In the genomic region with DNA sequence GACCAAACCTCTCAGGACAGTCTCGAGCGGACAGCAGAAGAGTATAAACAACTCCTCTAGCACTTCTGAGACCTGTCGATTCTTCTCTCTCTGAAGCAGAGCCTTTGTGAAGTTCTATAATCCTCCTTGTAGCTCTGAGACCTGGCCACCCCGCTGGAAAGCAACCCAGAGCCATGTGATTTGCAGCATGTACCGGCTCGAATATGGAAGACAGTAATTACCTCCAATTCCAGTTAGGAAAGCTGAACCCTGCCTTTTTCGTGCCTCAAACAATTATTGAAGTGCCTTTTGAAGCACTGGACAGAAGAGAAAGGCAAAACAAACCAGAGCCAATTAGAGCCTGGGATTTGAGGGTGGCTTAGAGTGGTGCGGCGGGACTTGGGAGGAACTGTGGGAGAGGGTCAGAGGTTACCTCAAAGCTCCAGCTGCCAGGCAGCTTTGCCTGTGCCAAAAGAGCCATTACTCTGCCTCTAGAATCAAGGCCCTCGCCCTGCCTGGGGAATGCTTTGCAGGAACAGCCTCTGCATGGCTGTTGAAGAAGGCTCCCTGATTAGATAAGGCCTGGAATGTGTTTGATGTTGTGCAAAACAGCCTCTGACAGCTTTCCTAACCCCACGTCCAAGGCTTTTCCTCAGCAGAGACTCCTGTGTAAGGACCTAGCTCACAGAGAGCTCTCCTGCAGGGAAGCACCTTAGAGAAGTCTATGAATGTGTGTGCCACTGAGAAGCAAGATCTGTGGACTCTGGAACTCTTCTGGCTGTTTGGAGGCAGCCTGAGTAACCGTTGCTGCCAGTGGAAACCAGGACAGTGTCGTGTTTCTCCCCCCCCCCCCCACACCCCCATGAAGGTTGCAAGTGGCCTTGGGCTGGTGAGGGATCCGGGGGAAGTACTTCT, we compare ENCODE assay signal across 9 mouse cellular contexts.
DNase-seq lines count a peak whose midpoint lies in the region; ATAC-seq lines count a peak whose summit lies in the region.
"Had no signal": no experiment of that assay in that cellular context is flagged by ENCODE, and none has a peak within 500 bp of the region (broad histone marks: within the 10 kb centered on the region; RNA-seq: fewer than 3 reads in every experiment).

No protein-coding gene starts in this region.

- peaks cover 11% of the 10 kb centered on the region; the same call in 1 of the 2 replicates for H3K9me3 ChIP-seq in forebrain, embryonic 10.5 days
- no peaks in the 10 kb centered on the region for H3K9me3 ChIP-seq in forebrain, embryonic 16.5 days (ENCODE audit: control insufficient read depth, low read length)
- H3K9me3 ChIP-seq in intestine, embryonic 15.5 days, result no peaks in the 10 kb centered on the region; the same call in 1 of the 2 replicates
- no peaks in the 10 kb centered on the region for H3K9me3 ChIP-seq in liver, embryonic 16.5 days (replicated peaks; ENCODE audit: control insufficient read depth, low read length)
- H3K9me3 ChIP-seq: neural tube, embryonic 12.5 days had no signal

- no peak for ATAC-seq in forebrain, embryonic 16.5 days
- ATAC-seq in intestine, embryonic 15.5 days, result peak; percentile 87
- ATAC-seq in liver, embryonic 16.5 days (ENCODE audit: low read depth), result peak; percentile 30; the same call in 1 of the 2 replicates
- ATAC-seq in cerebellum, adult (ENCODE audit: insufficient number of reproducible peaks, low FRiP score, low TSS enrichment), result no peak

- H3K4me3 ChIP-seq in forebrain, embryonic 10.5 days, result no peak overlapping the region
- H3K4me3 ChIP-seq in forebrain, embryonic 16.5 days (replicated peaks; ENCODE audit: low read length), result no peak overlapping the region
- H3K4me3 ChIP-seq in intestine, embryonic 15.5 days (replicated peaks), result no peak overlapping the region
- H3K4me3 ChIP-seq in liver, embryonic 16.5 days (ENCODE audit: low read depth, low read length), result no peak overlapping the region
- H3K4me3 ChIP-seq: neural tube, embryonic 12.5 days had no signal

- DNase-seq in forebrain, embryonic 10.5 days (ENCODE audit: extremely low spot score, low spot score), result peak; percentile 62
- DNase-seq in gastrocnemius, postnatal 25 days, result peak; percentile 51
- DNase-seq in retina, postnatal 1 day, result peak; percentile 79
- no peak for DNase-seq in frontal cortex, postnatal 14 days (ENCODE audit: low spot score in 2 of 2)

- no peak overlapping the region for H3K9ac ChIP-seq in forebrain, embryonic 16.5 days (replicated peaks; ENCODE audit: low read depth, low read length)
- no peak overlapping the region for H3K9ac ChIP-seq in intestine, embryonic 15.5 days
- H3K9ac ChIP-seq in liver, embryonic 16.5 days (ENCODE audit: low read depth, low read length), result no peak overlapping the region
- H3K9ac ChIP-seq: neural tube, embryonic 12.5 days had no signal

- H3K27me3 ChIP-seq in forebrain, embryonic 10.5 days (ENCODE audit: poor library complexity, severe bottlenecking), result 0 out of 2 replicates have a peak, but pooled peaks cover 7% of the 10 kb centered on the region
- H3K27me3 ChIP-seq in forebrain, embryonic 16.5 days (replicated peaks; ENCODE audit: control insufficient read depth, insufficient read depth, low read length), result no peaks in the 10 kb centered on the region
- H3K27me3 ChIP-seq in intestine, embryonic 15.5 days (replicated peaks), result no peaks in the 10 kb centered on the region
- no peaks in the 10 kb centered on the region for H3K27me3 ChIP-seq in liver, embryonic 16.5 days (ENCODE audit: control insufficient read depth, insufficient read depth, low read depth, low read length)
- H3K27me3 ChIP-seq: neural tube, embryonic 12.5 days had no signal

- peaks cover 58% of the 10 kb centered on the region for H3K4me1 ChIP-seq in forebrain, embryonic 10.5 days
- no peaks in the 10 kb centered on the region for H3K4me1 ChIP-seq in forebrain, embryonic 16.5 days (replicated peaks; ENCODE audit: control insufficient read depth, insufficient read depth, low read length)
- peaks cover 37% of the 10 kb centered on the region for H3K4me1 ChIP-seq in intestine, embryonic 15.5 days (replicated peaks)
- peaks cover 9% of the 10 kb centered on the region for H3K4me1 ChIP-seq in liver, embryonic 16.5 days (ENCODE audit: control insufficient read depth, low read depth, low read length)

- no peaks in the 10 kb centered on the region; the same call in none of the 2 replicates for H3K36me3 ChIP-seq in forebrain, embryonic 10.5 days (replicated peaks)
- H3K36me3 ChIP-seq in forebrain, embryonic 16.5 days (ENCODE audit: control insufficient read depth, insufficient read depth), result no peaks in the 10 kb centered on the region
- no peaks in the 10 kb centered on the region for H3K36me3 ChIP-seq in intestine, embryonic 15.5 days
- no peaks in the 10 kb centered on the region for H3K36me3 ChIP-seq in liver, embryonic 16.5 days (ENCODE audit: control insufficient read depth, insufficient read depth)
- H3K36me3 ChIP-seq: neural tube, embryonic 12.5 days had no signal

- 11% methylated on average over 14 of the region's 14 CpGs for WGBS in forebrain, embryonic 10.5 days
- 10% methylated on average over 14 of the region's 14 CpGs for WGBS in forebrain, embryonic 16.5 days
- 21% methylated on average over 14 of the region's 14 CpGs for WGBS in intestine, embryonic 15.5 days
- 45% methylated on average over 14 of the region's 14 CpGs for WGBS in liver, embryonic 16.5 days (ENCODE audit: insufficient replicate concordance)

- no peak overlapping the region for H3K4me2 ChIP-seq in forebrain, embryonic 16.5 days (ENCODE audit: low read length)
- no peak overlapping the region for H3K4me2 ChIP-seq in intestine, embryonic 15.5 days (replicated peaks)
- no peak overlapping the region for H3K4me2 ChIP-seq in liver, embryonic 16.5 days (ENCODE audit: low read depth, low read length)
- H3K4me2 ChIP-seq: neural tube, embryonic 12.5 days had no signal

- peak overlapping the region; percentile 85 for H3K27ac ChIP-seq in forebrain, embryonic 10.5 days
- no peak overlapping the region for H3K27ac ChIP-seq in forebrain, embryonic 16.5 days (ENCODE audit: low read length)
- H3K27ac ChIP-seq in intestine, embryonic 15.5 days, result peak overlapping the region; percentile 78
- no peak overlapping the region for H3K27ac ChIP-seq in liver, embryonic 16.5 days (ENCODE audit: low read length)
- H3K27ac ChIP-seq: neural tube, embryonic 12.5 days had no signal

Comparison
In these comparisons a context has a peak if more than half of its experiments do, and no peak if none do; other contexts are left out.
1. H3K27ac ChIP-seq: peak in forebrain, embryonic 10.5 days (single experiment) and intestine, embryonic 15.5 days (single experiment); none in forebrain, embryonic 16.5 days (single experiment) and liver, embryonic 16.5 days (single experiment).
2. DNase-seq: peak in forebrain, embryonic 10.5 days (single experiment), gastrocnemius, postnatal 25 days (single experiment) and retina, postnatal 1 day (single experiment); none in frontal cortex, postnatal 14 days (0 of 2).
3. ATAC-seq: peak in intestine, embryonic 15.5 days (single experiment) and liver, embryonic 16.5 days (single experiment); none in forebrain, embryonic 16.5 days (single experiment) and cerebellum, adult (single experiment).